Mouse (Mus musculus): ENCODE data around the gene Adgrl1. TPM values are rescaled to one million over a fixed set of nuclear protein-coding genes. Genes with fewer than 3 reads are reported as not detected.

Adgrl1 gene
- polyA plus RNA-seq, 1 experiment from 2014 or later: 14.8 TPM

- peak; percentile 46 for ATAC-seq (ENCODE audit: low read depth)
- Histone ChIP-seq H3K4me3 (ENCODE audit: low read length) (peak overlapping the region; percentile 91), H3K9ac (ENCODE audit: low read length) (peak overlapping the region; percentile 90), H3K4me1 (replicated peaks; ENCODE audit: control insufficient read depth, insufficient read depth, low read length) (peaks cover 32% of the 10 kb centered on the region), H3K4me2 (ENCODE audit: low read depth, low read length) (peak overlapping the region; percentile 95), H3K27me3 (ENCODE audit: control insufficient read depth, insufficient read depth, low read depth, low read length) (no peaks in the 10 kb centered on the region; the same call in 1 of the 2 replicates), H3K9me3 (ENCODE audit: control insufficient read depth, low read length) (no peaks in the 10 kb centered on the region), H3K27ac (ENCODE audit: low read length) (peak overlapping the region; percentile 95), H3K36me3 (ENCODE audit: control insufficient read depth, insufficient read depth, low read length) (no peaks in the 10 kb centered on the region)
- WGBS: 1% methylated on average over 13 of the region's 13 CpGs
Observed at GRCm38 (mm10) chr8:83898985-83899362, 931 bp upstream of the Adgrl1 start.

- Histone ChIP-seq H3K4me2 (ENCODE audit: low read depth, low read length) (peak overlapping the region; percentile 95), H3K27ac (ENCODE audit: low read length) (peak overlapping the region; percentile 95), H3K9ac (ENCODE audit: low read length) (peak overlapping the region; percentile 90), H3K9me3 (ENCODE audit: control insufficient read depth, low read length) (no peaks in the 10 kb centered on the region), H3K27me3 (ENCODE audit: control insufficient read depth, insufficient read depth, low read depth, low read length) (no peaks in the 10 kb centered on the region; the same call in 1 of the 2 replicates), H3K4me1 (replicated peaks; ENCODE audit: control insufficient read depth, insufficient read depth, low read length) (peaks cover 41% of the 10 kb centered on the region), H3K36me3 (ENCODE audit: control insufficient read depth, insufficient read depth, low read length) (no peaks in the 10 kb centered on the region), H3K4me3 (ENCODE audit: low read length) (peak overlapping the region; percentile 91)
- under 1% methylated on average over 50 of the region's 100 CpGs for WGBS
- peak; percentile 11 for ATAC-seq (ENCODE audit: low read depth)
Observed at GRCm38 (mm10) chr8:83900266-83900956, 506 bp downstream of the Adgrl1 start.

- no peaks in the 10 kb centered on the region for H3K36me3 ChIP-seq (ENCODE audit: control insufficient read depth, insufficient read depth, low read length)
- H3K4me2 ChIP-seq (ENCODE audit: low read depth, low read length): peak overlapping the region; percentile 95
- WGBS: 0% methylated on average over 21 of the region's 40 CpGs
- ATAC-seq (ENCODE audit: low read depth): no peak
- peak overlapping the region; percentile 91 for H3K4me3 ChIP-seq (ENCODE audit: low read length)
- H3K9me3 ChIP-seq (ENCODE audit: control insufficient read depth, low read length): no peaks in the 10 kb centered on the region
- H3K27ac ChIP-seq (ENCODE audit: low read length): peak overlapping the region; percentile 95
- peaks cover 41% of the 10 kb centered on the region for H3K4me1 ChIP-seq (replicated peaks; ENCODE audit: control insufficient read depth, insufficient read depth, low read length)
- peak overlapping the region; percentile 90 for H3K9ac ChIP-seq (ENCODE audit: low read length)
- no peaks in the 10 kb centered on the region; the same call in 1 of the 2 replicates for H3K27me3 ChIP-seq (ENCODE audit: control insufficient read depth, insufficient read depth, low read depth, low read length)
Observed at GRCm38 (mm10) chr8:83900957-83901270, 1.0 kb downstream of the Adgrl1 start.

GRCm38 (mm10) chr8:83901566-83902485, 1.9 kb downstream of the Adgrl1 start:
- no peak for ATAC-seq (ENCODE audit: low read depth)
- peak overlapping the region; percentile 91 for H3K4me3 ChIP-seq (ENCODE audit: low read length)
- no peaks in the 10 kb centered on the region for H3K27me3 ChIP-seq (ENCODE audit: control insufficient read depth, insufficient read depth, low read depth, low read length)
- H3K4me1 ChIP-seq (replicated peaks; ENCODE audit: control insufficient read depth, insufficient read depth, low read length): peaks cover 41% of the 10 kb centered on the region
- H3K9me3 ChIP-seq (ENCODE audit: control insufficient read depth, low read length): no peaks in the 10 kb centered on the region
- H3K4me2 ChIP-seq (ENCODE audit: low read depth, low read length): peak overlapping the region; percentile 95
- H3K27ac ChIP-seq (ENCODE audit: low read length): no peak overlapping the region
- peak overlapping the region; percentile 90 for H3K9ac ChIP-seq (ENCODE audit: low read length)
- WGBS: 8% methylated on average over 14 of the region's 14 CpGs
- no peaks in the 10 kb centered on the region for H3K36me3 ChIP-seq (ENCODE audit: control insufficient read depth, insufficient read depth, low read length)

GRCm38 (mm10) chr8:83902961-83903666, 3.2 kb downstream of the Adgrl1 start:
- Histone ChIP-seq H3K9me3 (ENCODE audit: control insufficient read depth, low read length) (no peaks in the 10 kb centered on the region), H3K4me3 (ENCODE audit: low read length) (peak overlapping the region; percentile 16; the same call in 1 of the 2 replicates), H3K4me2 (ENCODE audit: low read depth, low read length) (peak overlapping the region; percentile 32), H3K36me3 (ENCODE audit: control insufficient read depth, insufficient read depth, low read length) (no peaks in the 10 kb centered on the region), H3K4me1 (replicated peaks; ENCODE audit: control insufficient read depth, insufficient read depth, low read length) (peaks cover 37% of the 10 kb centered on the region), H3K27me3 (ENCODE audit: control insufficient read depth, insufficient read depth, low read depth, low read length) (no peaks in the 10 kb centered on the region), H3K27ac (ENCODE audit: low read length) (peak overlapping the region; percentile 65), H3K9ac (ENCODE audit: low read length) (peak overlapping the region; percentile 27)
- ATAC-seq (ENCODE audit: low read depth): no peak
- 14% methylated on average over 12 of the region's 13 CpGs for WGBS

GRCm38 (mm10) chr8:83908583-83908982, 8.7 kb downstream of the Adgrl1 start:
- H3K27ac ChIP-seq (ENCODE audit: low read length): no peak overlapping the region
- no peak overlapping the region for H3K4me3 ChIP-seq (ENCODE audit: low read length)
- no peaks in the 10 kb centered on the region for H3K27me3 ChIP-seq (ENCODE audit: control insufficient read depth, insufficient read depth, low read depth, low read length)
- H3K9me3 ChIP-seq (ENCODE audit: control insufficient read depth, low read length): no peaks in the 10 kb centered on the region
- no peak overlapping the region for H3K4me2 ChIP-seq (ENCODE audit: low read depth, low read length)
- H3K4me1 ChIP-seq (replicated peaks; ENCODE audit: control insufficient read depth, insufficient read depth, low read length): peaks cover 48% of the 10 kb centered on the region
- no peaks in the 10 kb centered on the region for H3K36me3 ChIP-seq (ENCODE audit: control insufficient read depth, insufficient read depth, low read length)
- 61% methylated on average over 6 of the region's 6 CpGs for WGBS
- ATAC-seq (ENCODE audit: low read depth): no peak
- H3K9ac ChIP-seq (ENCODE audit: low read length): no peak overlapping the region

- no peak overlapping the region for H3K9ac ChIP-seq (ENCODE audit: low read length)
- no peak overlapping the region for H3K4me2 ChIP-seq (ENCODE audit: low read depth, low read length)
- H3K9me3 ChIP-seq (ENCODE audit: control insufficient read depth, low read length): no peaks in the 10 kb centered on the region
- no peaks in the 10 kb centered on the region for H3K36me3 ChIP-seq (ENCODE audit: control insufficient read depth, insufficient read depth, low read length)
- no peak overlapping the region for H3K4me3 ChIP-seq (ENCODE audit: low read length)
- peaks cover 48% of the 10 kb centered on the region for H3K4me1 ChIP-seq (replicated peaks; ENCODE audit: control insufficient read depth, insufficient read depth, low read length)
- peak; percentile 17; the same call in 1 of the 2 replicates for ATAC-seq (ENCODE audit: low read depth)
- no peaks in the 10 kb centered on the region for H3K27me3 ChIP-seq (ENCODE audit: control insufficient read depth, insufficient read depth, low read depth, low read length)
- 41% methylated on average over 8 of the region's 8 CpGs for WGBS
- H3K27ac ChIP-seq (ENCODE audit: low read length): no peak overlapping the region
Observed at GRCm38 (mm10) chr8:83909311-83909710, 9.4 kb downstream of the Adgrl1 start.

GRCm38 (mm10) chr8:83911809-83912731, 12.2 kb downstream of the Adgrl1 start:
- 43% methylated on average over 5 of the region's 5 CpGs for WGBS
- H3K36me3 ChIP-seq (ENCODE audit: control insufficient read depth, insufficient read depth, low read length): no peaks in the 10 kb centered on the region

More at GRCm38 (mm10) chr8:83911809-83912731, 12.2 kb downstream of the Adgrl1 start:
- Histone ChIP-seq H3K27ac (ENCODE audit: low read length) (peak overlapping the region; percentile 64), H3K4me2 (ENCODE audit: low read depth, low read length) (0 out of 2 replicates have a peak overlapping the region, but pooled peaks have one; percentile 2), H3K9me3 (ENCODE audit: control insufficient read depth, low read length) (no peaks in the 10 kb centered on the region), H3K4me3 (ENCODE audit: low read length) (no peak overlapping the region), H3K4me1 (replicated peaks; ENCODE audit: control insufficient read depth, insufficient read depth, low read length) (peaks cover 53% of the 10 kb centered on the region), H3K27me3 (ENCODE audit: control insufficient read depth, insufficient read depth, low read depth, low read length) (no peaks in the 10 kb centered on the region), H3K9ac (ENCODE audit: low read length) (no peak overlapping the region)
- ATAC-seq (ENCODE audit: low read depth): peak; percentile 83
